ENCODE assay signal across 35 mouse cellular contexts in the genomic region with DNA sequence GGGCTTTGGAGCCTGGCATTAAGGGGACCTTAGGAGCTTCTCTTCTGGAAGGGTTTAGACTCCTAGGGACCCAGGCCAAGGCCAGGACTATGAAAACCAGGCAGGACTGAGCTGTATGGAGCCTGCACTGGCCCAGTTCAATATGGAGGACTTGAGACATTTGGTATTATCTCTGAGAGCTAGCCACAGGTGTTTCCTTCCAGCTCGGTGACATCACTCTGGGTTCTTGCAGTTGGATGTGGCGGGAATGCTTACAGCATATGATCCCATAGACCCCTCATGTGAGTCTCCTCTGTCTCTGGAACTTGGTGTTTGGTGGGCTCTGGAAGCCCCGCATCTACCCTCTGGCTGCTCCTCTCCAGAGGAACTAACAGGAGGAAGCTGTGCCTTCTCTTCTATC. TPM values are rescaled to one million over a fixed set of nuclear protein-coding genes. Genes with fewer than 3 reads are reported as not detected.
DNase-seq lines count a peak whose midpoint lies in the region; ATAC-seq and TF ChIP-seq lines count a peak whose summit lies in the region.
"Had no signal": no experiment of that assay in that cellular context is flagged by ENCODE, and none has a peak within 500 bp of the region (broad histone marks: within the 10 kb centered on the region; RNA-seq: fewer than 3 reads in every experiment).

No protein-coding gene starts in this region.

- H3K27me3 ChIP-seq in heart, embryonic 14.5 days (ENCODE audit: control insufficient read depth, insufficient read depth, low read length), result no peaks in the 10 kb centered on the region
- H3K27me3 ChIP-seq in midbrain, embryonic 11.5 days (ENCODE audit: control insufficient read depth, insufficient read depth, low read length), result no peaks in the 10 kb centered on the region
- no peaks in the 10 kb centered on the region for H3K27me3 ChIP-seq in midbrain, embryonic 14.5 days (ENCODE audit: control insufficient read depth, insufficient read depth, low read length)
- no peaks in the 10 kb centered on the region for H3K27me3 ChIP-seq in liver, embryonic 13.5 days
- no peaks in the 10 kb centered on the region for H3K27me3 ChIP-seq in lung, postnatal 0 days (replicated peaks; ENCODE audit: insufficient read depth, low read length)
- H3K27me3 ChIP-seq: CH12.LX; forebrain, embryonic 13.5 days; intestine, embryonic 15.5 days; neural tube, embryonic 12.5 days had no signal

- TF ChIP-seq EP300 in lung, postnatal 0 days (IDR thresholded peaks at IDR 0.05), result no peak

- H3K36me3 ChIP-seq in heart, embryonic 14.5 days (ENCODE audit: control insufficient read depth, insufficient read depth, low read length), result no peaks in the 10 kb centered on the region
- peaks cover 7% of the 10 kb centered on the region; the same call in 1 of the 2 replicates for H3K36me3 ChIP-seq in midbrain, embryonic 11.5 days (ENCODE audit: control insufficient read depth, insufficient read depth, low read length)
- peaks cover 36% of the 10 kb centered on the region for H3K36me3 ChIP-seq in midbrain, embryonic 14.5 days (ENCODE audit: control insufficient read depth, insufficient read depth, low read length)
- peaks cover 6% of the 10 kb centered on the region for H3K36me3 ChIP-seq in liver, embryonic 13.5 days
- peaks cover 21% of the 10 kb centered on the region; the same call in 1 of the 2 replicates for H3K36me3 ChIP-seq in lung, postnatal 0 days (ENCODE audit: insufficient read depth, low read length)

- TF ChIP-seq CTCF in olfactory bulb, adult 2 months (IDR thresholded peaks at IDR 0.05; ENCODE audit: insufficient read depth, low read depth, low read length), result no peak
- no peak for TF ChIP-seq CTCF in lung, postnatal 0 days (IDR thresholded peaks at IDR 0.05)

- WGBS in heart, embryonic 14.5 days, result 62% methylated on average over 3 of the region's 3 CpGs
- WGBS in midbrain, embryonic 11.5 days, result 91% methylated on average over 3 of the region's 3 CpGs
- WGBS in midbrain, embryonic 14.5 days, result 98% methylated on average over 3 of the region's 3 CpGs
- WGBS in liver, embryonic 13.5 days (ENCODE audit: insufficient replicate concordance), result 35% methylated on average over 3 of the region's 3 CpGs
- WGBS in olfactory bulb, adult 2 months, result 84% methylated on average over 3 of the region's 3 CpGs
- WGBS in lung, postnatal 0 days, result 84% methylated on average over 3 of the region's 3 CpGs

- peaks cover 7% of the 10 kb centered on the region in 2 experiments; a peak in 3 of 4 replicates for H3K4me1 ChIP-seq in heart, embryonic 14.5 days (ENCODE audit: control insufficient read depth in 2 of 2, insufficient read depth in 2 of 2, low read length in 2 of 2)
- peaks cover 4% of the 10 kb centered on the region for H3K4me1 ChIP-seq in midbrain, embryonic 11.5 days (ENCODE audit: control insufficient read depth, insufficient read depth, low read length)
- H3K4me1 ChIP-seq in midbrain, embryonic 14.5 days (ENCODE audit: control insufficient read depth, insufficient read depth, low read length), result 0 out of 2 replicates have a peak, but pooled peaks cover 3% of the 10 kb centered on the region
- H3K4me1 ChIP-seq in liver, embryonic 13.5 days (replicated peaks), result peaks cover 70% of the 10 kb centered on the region
- peaks cover 19% of the 10 kb centered on the region for H3K4me1 ChIP-seq in olfactory bulb, adult 2 months (ENCODE audit: control insufficient read depth, insufficient read depth, low read length)
- peaks cover 6% of the 10 kb centered on the region; the same call in 1 of the 2 replicates for H3K4me1 ChIP-seq in lung, postnatal 0 days (ENCODE audit: insufficient read depth, low read depth, low read length)

- peak overlapping the region; percentile 33 to 53 for H3K27ac ChIP-seq in heart, embryonic 14.5 days (replicated peaks in 1 of 2; ENCODE audit: control insufficient read depth in 1 of 2, insufficient read depth in 1 of 2, low read depth in 2 of 2, low read length in 2 of 2)
- H3K27ac ChIP-seq in midbrain, embryonic 11.5 days (ENCODE audit: low read depth, low read length), result no peak overlapping the region
- H3K27ac ChIP-seq in midbrain, embryonic 14.5 days (replicated peaks; ENCODE audit: low read depth, low read length), result no peak overlapping the region
- H3K27ac ChIP-seq in liver, embryonic 13.5 days, result peak overlapping the region; percentile 93
- peak overlapping the region; percentile 46; the same call in 1 of the 2 replicates for H3K27ac ChIP-seq in olfactory bulb, adult 2 months (ENCODE audit: insufficient read depth, low read depth, low read length)
- H3K27ac ChIP-seq in lung, postnatal 0 days (ENCODE audit: low read length), result no peak overlapping the region
- H3K27ac ChIP-seq: hindbrain, postnatal 0 days; intestine, embryonic 15.5 days; midbrain, embryonic 10.5 days; neural tube, embryonic 12.5 days had no signal

- intact Hi-C loops in heart, postnatal 10 days (cut with DNase I), result loop anchor here (5.0 kb wide), 1 partner anchor 900 kb away; no protein-coding TSS in a partner anchor

- H3K4me2 ChIP-seq in heart, embryonic 14.5 days (ENCODE audit: low read length), result no peak overlapping the region
- H3K4me2 ChIP-seq in midbrain, embryonic 11.5 days, result no peak overlapping the region
- H3K4me2 ChIP-seq in midbrain, embryonic 14.5 days (ENCODE audit: low read length), result no peak overlapping the region
- peak overlapping the region; percentile 62 for H3K4me2 ChIP-seq in liver, embryonic 13.5 days
- H3K4me2 ChIP-seq in lung, postnatal 0 days (replicated peaks; ENCODE audit: low read depth, low read length), result no peak overlapping the region
- H3K4me2 ChIP-seq: forebrain, embryonic 13.5 days; intestine, embryonic 15.5 days; lung, embryonic 14.5 days; neural tube, embryonic 12.5 days had no signal

- TF ChIP-seq POLR2A in olfactory bulb, adult 2 months (IDR thresholded peaks at IDR 0.05; ENCODE audit: insufficient read depth, low read depth, low read length), result no peak

- H3K4me3 ChIP-seq in heart, embryonic 14.5 days (ENCODE audit: control insufficient read depth in 1 of 2, insufficient read depth in 1 of 2, low read depth in 1 of 2, low read length in 2 of 2), result no peak overlapping the region
- no peak overlapping the region for H3K4me3 ChIP-seq in midbrain, embryonic 11.5 days (ENCODE audit: low read depth, low read length)
- H3K4me3 ChIP-seq in midbrain, embryonic 14.5 days (replicated peaks; ENCODE audit: low read depth, low read length), result no peak overlapping the region
- H3K4me3 ChIP-seq in liver, embryonic 13.5 days (replicated peaks), result no peak overlapping the region
- H3K4me3 ChIP-seq in olfactory bulb, adult 2 months (ENCODE audit: insufficient read depth, low read depth, low read length), result no peak overlapping the region
- H3K4me3 ChIP-seq in lung, postnatal 0 days (ENCODE audit: low read depth, low read length), result no peak overlapping the region
- H3K4me3 ChIP-seq: forebrain, embryonic 13.5 days; intestine, embryonic 15.5 days; midbrain, embryonic 10.5 days; myocyte; neural tube, embryonic 12.5 days had no signal

- no peak overlapping the region for H3K9ac ChIP-seq in heart, embryonic 14.5 days (ENCODE audit: low read length)
- H3K9ac ChIP-seq in midbrain, embryonic 11.5 days (ENCODE audit: low read length), result no peak overlapping the region
- no peak overlapping the region for H3K9ac ChIP-seq in midbrain, embryonic 14.5 days (replicated peaks; ENCODE audit: low read length)
- H3K9ac ChIP-seq in liver, embryonic 13.5 days, result peak overlapping the region; percentile 62
- H3K9ac ChIP-seq in lung, postnatal 0 days (replicated peaks; ENCODE audit: low read depth), result no peak overlapping the region
- H3K9ac ChIP-seq: forebrain, embryonic 13.5 days; intestine, embryonic 15.5 days; lung, embryonic 14.5 days; neural tube, embryonic 12.5 days had no signal

- no peaks in the 10 kb centered on the region for H3K9me3 ChIP-seq in heart, embryonic 14.5 days (ENCODE audit: control insufficient read depth, low read length)
- no peaks in the 10 kb centered on the region for H3K9me3 ChIP-seq in midbrain, embryonic 11.5 days (ENCODE audit: control insufficient read depth, low read length)
- no peaks in the 10 kb centered on the region for H3K9me3 ChIP-seq in midbrain, embryonic 14.5 days (ENCODE audit: control insufficient read depth, low read length)
- H3K9me3 ChIP-seq in liver, embryonic 13.5 days (replicated peaks), result no peaks in the 10 kb centered on the region
- H3K9me3 ChIP-seq in lung, postnatal 0 days (ENCODE audit: low read length), result no peaks in the 10 kb centered on the region
- H3K9me3 ChIP-seq: forebrain, embryonic 13.5 days; intestine, embryonic 15.5 days; midbrain, embryonic 10.5 days; neural tube, embryonic 12.5 days had no signal

- ATAC-seq in heart, embryonic 14.5 days (ENCODE audit: insufficient number of reproducible peaks, insufficient read depth, low FRiP score, low read depth), result no peak
- ATAC-seq in midbrain, embryonic 11.5 days (ENCODE audit: low FRiP score), result no peak
- ATAC-seq in midbrain, embryonic 14.5 days (ENCODE audit: low FRiP score, low TSS enrichment), result no peak
- no peak for ATAC-seq in liver, embryonic 13.5 days (ENCODE audit: low read depth)
- no peak for ATAC-seq in lung, postnatal 0 days
- ATAC-seq: forebrain, embryonic 13.5 days; hindbrain, postnatal 0 days; intestine, embryonic 15.5 days had no signal

- no peak for DNase-seq in heart, postnatal 10 days
- peak; percentile 71 for DNase-seq in midbrain, embryonic 11.5 days (ENCODE audit: low spot score, missing footprints)
- DNase-seq in midbrain, embryonic 14.5 days, result no peak
- no peak for DNase-seq in liver, embryonic 13.5 days
- DNase-seq in adrenal gland, adult 8-10 months, result no peak
- DNase-seq in lung, postnatal 0 days (ENCODE audit: low spot score), result no peak
- DNase-seq: adrenal gland, postnatal 10 days; cerebellum, adult 8-10 months; cerebellum, postnatal 25 days; gastrocnemius, postnatal 10 days; kidney, adult 2 months; kidney, postnatal 36 days; layer of hippocampus, postnatal 36 days; left cerebral cortex, postnatal 4 days; thymus, postnatal 4 days had no signal

RNA-seq across cellular contexts. Expression of gene BC051665, which starts 43.6 kb away (rescaled TPM):
- polyA plus RNA-seq in heart, embryonic 14.5 days (2014; fragmentation: Nextera tagmentation; extraction: Ambion mirVana), result not detected in 2 replicates
- total RNA-seq in heart, postnatal 10 days (2021), result not detected
- not detected in 2 replicates for polyA plus RNA-seq in midbrain, embryonic 11.5 days (2014; fragmentation: Nextera tagmentation; extraction: Ambion mirVana)
- polyA plus RNA-seq in midbrain, embryonic 14.5 days (2014; fragmentation: Nextera tagmentation; extraction: Ambion mirVana), result not detected in 2 replicates
- polyA plus RNA-seq in liver, embryonic 13.5 days (2015; fragmentation: Nextera tagmentation; extraction: Ambion mirVana), result not detected in 2 replicates
- polyA plus RNA-seq in olfactory bulb, adult 2 months (2012; ENCODE audit: insufficient read depth, insufficient read length, low replicate concordance, missing spikeins), result not detected in 2 replicates
- total RNA-seq in adrenal gland, adult 8-10 months (2022), result not detected
- not detected in 2 replicates for polyA plus RNA-seq in lung, postnatal 0 days (2015; fragmentation: Nextera tagmentation; extraction: Ambion mirVana)
- total RNA-seq: adrenal gland, postnatal 10 days; CH12.LX; ES-E14; gastrocnemius, postnatal 10 days; hindbrain, postnatal 0 days; layer of hippocampus, adult 8-10 months; layer of hippocampus, postnatal 36 days; left cerebral cortex, postnatal 4 days; midbrain, postnatal 0 days had no signal
- polyA plus RNA-seq: C2C12; embryonic facial prominence, embryonic 11.5 days; forebrain, embryonic 13.5 days; gonadal fat pad, adult 2 months; hindbrain, embryonic 11.5 days; hindbrain, postnatal 0 days; intestine, embryonic 15.5 days; kidney, adult 2 months; kidney, embryonic 16.5 days; limb, embryonic 14.5 days; lung, embryonic 14.5 days; midbrain, embryonic 10.5 days; midbrain, postnatal 0 days; myocyte; neural tube, embryonic 12.5 days; thymus, postnatal 0 days had no signal

Comparison
In these comparisons a context has a peak if more than half of its experiments do, and no peak if none do; other contexts are left out.
1. H3K27ac ChIP-seq: peak in heart, embryonic 14.5 days (2 of 2), liver, embryonic 13.5 days (single experiment) and olfactory bulb, adult 2 months (single experiment); none in midbrain, embryonic 11.5 days (single experiment), midbrain, embryonic 14.5 days (single experiment) and lung, postnatal 0 days (single experiment).